Mouse (Mus musculus): ENCODE measurements around the gene Ddx24. TPM values are rescaled to one million over a fixed set of nuclear protein-coding genes. Genes with fewer than 3 reads are reported as not detected.

Ddx24 gene
- polyA plus RNA-seq, 1 experiment = 37.5 TPM

DNA sequence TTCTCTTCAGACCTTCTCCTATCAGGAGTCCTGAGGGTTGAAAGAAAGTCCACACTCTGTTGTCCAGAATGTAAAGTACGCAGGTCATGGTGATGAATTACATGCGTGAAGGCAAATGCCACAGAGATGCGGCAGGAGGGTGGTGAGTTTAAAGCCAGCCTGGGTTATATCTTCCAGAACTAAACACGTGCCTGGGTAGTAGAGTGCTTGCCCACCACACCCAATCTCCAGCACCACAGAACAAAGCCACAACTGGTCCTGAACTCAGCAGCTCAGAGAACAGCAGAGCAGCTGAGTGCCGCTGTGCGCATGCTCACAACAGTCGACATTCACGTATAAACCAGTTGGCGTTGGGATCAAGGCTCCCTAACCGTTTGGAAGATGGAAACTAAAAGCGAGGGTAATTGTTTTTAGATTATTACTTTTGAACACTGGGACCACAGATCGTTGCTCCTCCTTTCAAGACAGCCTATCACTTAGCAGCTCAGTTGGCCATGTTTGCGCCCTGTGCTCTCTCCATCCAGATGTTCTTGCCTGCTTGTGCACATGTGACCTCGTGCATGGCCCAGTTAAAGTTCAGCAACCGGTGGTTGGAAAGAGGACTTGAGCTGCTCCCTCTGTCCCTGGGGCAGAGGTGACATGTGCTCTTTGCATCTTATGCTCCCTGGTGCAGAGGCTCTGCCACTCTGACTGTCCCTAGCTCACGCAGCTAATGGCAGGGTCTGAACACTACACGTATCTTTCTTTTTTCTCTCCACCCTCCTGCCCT, 63.9 kb downstream of the Ddx24 start:
- 88% methylated on average over 17 of the region's 17 CpGs for WGBS
- Histone ChIP-seq H3K4me3 (ENCODE audit: insufficient read depth, low read depth, low read length) (no peak overlapping the region), H3K36me3 (ENCODE audit: control insufficient read depth, insufficient read depth, low read length) (no peaks in the 10 kb centered on the region), H3K4me1 (ENCODE audit: control insufficient read depth, insufficient read depth, low read length) (no peaks in the 10 kb centered on the region), H3K27ac (ENCODE audit: insufficient read depth, low read depth, low read length) (no peak overlapping the region), H3K27me3 (replicated peaks; ENCODE audit: control insufficient read depth, insufficient read depth, low read length) (no peaks in the 10 kb centered on the region)
- no peak for DNase-seq
- TF ChIP-seq CTCF (conservative IDR thresholded peaks at IDR 0.05; ENCODE audit: insufficient read depth, insufficient read length, low read depth, low read length) (no peak), POLR2A (IDR thresholded peaks at IDR 0.05; ENCODE audit: low read depth, low read length) (no peak)

DNA sequence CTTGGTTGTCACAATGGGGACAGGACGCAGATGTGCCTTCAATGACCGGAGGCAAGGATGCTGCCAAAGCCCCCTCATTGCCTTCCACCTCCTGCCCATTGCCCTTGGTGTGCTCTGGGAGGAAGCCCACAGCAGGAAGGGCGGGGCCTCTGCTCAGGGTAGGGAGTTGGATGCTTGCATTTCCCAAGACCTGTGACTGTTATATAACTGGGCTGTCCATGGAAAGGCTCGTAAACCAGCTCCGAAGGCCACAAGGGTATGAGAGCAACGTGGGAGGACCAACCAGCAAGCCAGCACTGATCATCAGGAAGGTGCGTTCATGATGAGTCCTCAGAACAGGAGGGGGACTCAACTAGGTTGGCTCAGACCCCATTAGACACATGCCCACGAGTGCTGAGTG, 64.8 kb downstream of the Ddx24 start:
- 76% methylated on average over 8 of the region's 8 CpGs for WGBS
- no peak overlapping the region for H3K4me3 ChIP-seq (ENCODE audit: insufficient read depth, low read depth, low read length)
- TF ChIP-seq POLR2A (IDR thresholded peaks at IDR 0.05; ENCODE audit: low read depth, low read length) (no peak), CTCF (conservative IDR thresholded peaks at IDR 0.05; ENCODE audit: insufficient read depth, insufficient read length, low read depth, low read length) (no peak)
- no peaks in the 10 kb centered on the region for H3K36me3 ChIP-seq (ENCODE audit: control insufficient read depth, insufficient read depth, low read length)
- no peaks in the 10 kb centered on the region for H3K27me3 ChIP-seq (replicated peaks; ENCODE audit: control insufficient read depth, insufficient read depth, low read length)
- DNase-seq = no peak
- H3K27ac ChIP-seq (ENCODE audit: insufficient read depth, low read depth, low read length) = no peak overlapping the region
- H3K4me1 ChIP-seq (ENCODE audit: control insufficient read depth, insufficient read depth, low read length) = no peaks in the 10 kb centered on the region

DNA sequence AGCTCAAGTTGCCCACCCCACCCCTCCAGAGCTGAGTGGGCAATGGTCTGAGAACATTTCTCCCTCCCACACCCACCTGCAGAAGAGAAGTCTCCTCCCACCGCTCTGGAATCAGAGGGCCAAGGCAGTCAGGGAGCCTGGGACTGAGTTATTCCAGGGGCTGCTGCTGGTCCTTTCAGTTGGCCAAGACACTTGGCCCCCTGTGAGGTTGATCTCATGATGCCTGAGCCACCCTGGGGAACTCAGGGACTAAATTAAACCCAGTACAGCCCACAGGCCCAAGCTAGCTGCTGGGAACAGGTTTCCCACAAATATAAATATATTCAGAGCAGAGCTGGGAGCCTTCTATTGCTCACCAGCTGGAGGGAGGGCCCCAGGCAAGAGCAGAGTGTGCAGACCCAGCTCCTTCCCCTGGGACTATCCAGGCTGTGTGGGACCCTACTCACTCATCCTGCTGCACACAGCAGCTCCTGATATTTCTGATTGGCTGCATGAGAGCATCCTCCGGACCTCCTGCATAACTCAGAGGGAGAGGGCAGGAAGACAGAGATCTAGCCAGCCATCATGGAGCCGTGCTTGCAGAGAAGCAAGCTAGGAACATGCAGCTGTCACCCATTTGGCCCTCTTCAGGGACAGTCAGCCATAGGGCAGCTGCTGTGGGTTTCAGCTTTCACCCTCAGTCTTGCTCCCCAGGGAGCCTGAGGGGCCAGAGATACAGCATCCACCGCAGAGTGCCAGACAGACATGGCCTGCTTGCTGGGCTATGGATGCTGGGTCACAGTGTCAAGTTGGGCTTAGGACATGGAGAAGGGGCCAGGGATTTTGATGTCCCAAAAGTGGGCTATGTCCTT, 66.5 kb downstream of the Ddx24 start:
- no peaks in the 10 kb centered on the region for H3K27me3 ChIP-seq (replicated peaks; ENCODE audit: control insufficient read depth, insufficient read depth, low read length)
- 44% methylated on average over 4 of the region's 4 CpGs for WGBS
- no peak overlapping the region for H3K4me3 ChIP-seq (ENCODE audit: insufficient read depth, low read depth, low read length)
- no peak for TF ChIP-seq CTCF (conservative IDR thresholded peaks at IDR 0.05; ENCODE audit: insufficient read depth, insufficient read length, low read depth, low read length)
- TF ChIP-seq POLR2A (IDR thresholded peaks at IDR 0.05; ENCODE audit: low read depth, low read length) = no peak
- no peaks in the 10 kb centered on the region for H3K4me1 ChIP-seq (ENCODE audit: control insufficient read depth, insufficient read depth, low read length)
- H3K27ac ChIP-seq (ENCODE audit: insufficient read depth, low read depth, low read length) = no peak overlapping the region
- DNase-seq = no peak
- H3K36me3 ChIP-seq (ENCODE audit: control insufficient read depth, insufficient read depth, low read length) = no peaks in the 10 kb centered on the region

DNA sequence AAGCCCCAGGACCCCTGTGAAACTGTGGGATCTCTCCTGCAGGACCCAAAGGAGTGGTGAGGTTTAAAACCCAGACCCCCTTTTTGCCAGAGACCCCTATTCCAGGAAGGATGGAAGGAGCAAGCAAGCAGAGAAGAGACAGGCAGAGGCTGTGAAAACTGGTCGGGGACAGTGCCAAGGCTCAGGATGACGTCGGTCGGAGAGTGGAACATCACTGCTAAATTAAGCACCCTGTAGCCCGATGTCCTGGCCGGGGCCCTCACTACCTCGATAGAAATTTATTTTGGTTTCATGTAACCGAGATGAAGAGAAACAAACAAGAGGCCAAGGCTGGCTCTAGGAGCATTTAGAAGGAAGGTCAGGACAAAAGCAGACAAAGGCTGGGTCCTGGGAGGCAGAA, 67.4 kb downstream of the Ddx24 start:
- WGBS = 71% methylated on average over 8 of the region's 8 CpGs
- no peak for TF ChIP-seq POLR2A (IDR thresholded peaks at IDR 0.05; ENCODE audit: low read depth, low read length)
- no peak for TF ChIP-seq CTCF (conservative IDR thresholded peaks at IDR 0.05; ENCODE audit: insufficient read depth, insufficient read length, low read depth, low read length)
- H3K4me3 ChIP-seq (ENCODE audit: insufficient read depth, low read depth, low read length) = no peak overlapping the region
- no peaks in the 10 kb centered on the region for H3K4me1 ChIP-seq (ENCODE audit: control insufficient read depth, insufficient read depth, low read length)
- H3K27ac ChIP-seq (ENCODE audit: insufficient read depth, low read depth, low read length) = no peak overlapping the region
- H3K27me3 ChIP-seq (replicated peaks; ENCODE audit: control insufficient read depth, insufficient read depth, low read length) = no peaks in the 10 kb centered on the region
- H3K36me3 ChIP-seq (ENCODE audit: control insufficient read depth, insufficient read depth, low read length) = no peaks in the 10 kb centered on the region
- DNase-seq = no peak

Other genes with a start within 250 kb of the Ddx24 start
- 6.5 and 6.6 TPM in 2 replicates for gene Prima1, start 183.7 kb downstream of the Ddx24 start, polyA plus RNA-seq (2012; rRNA removed)
- 0.05 and 0.08 TPM in 2 replicates for gene Fam181a, start 114.9 kb downstream of the Ddx24 start, polyA plus RNA-seq (2012; rRNA removed)
- 6.7 and 10.7 TPM in 2 replicates for gene Asb2, start 69.8 kb downstream of the Ddx24 start, polyA plus RNA-seq (2012; rRNA removed)
- 3.9 and 4.0 TPM in 2 replicates for gene Otub2, start 37.1 kb downstream of the Ddx24 start, polyA plus RNA-seq (2012; rRNA removed)
- gene 9330161L09Rik, start 18.0 kb downstream of the Ddx24 start, polyA plus RNA-seq (2012; rRNA removed) = 0.81 and 0.88 TPM in 2 replicates
- gene Ifi27, start 8.4 kb upstream of the Ddx24 start, polyA plus RNA-seq (2012; rRNA removed) = 320 and 355 TPM in 2 replicates
- gene Ifi27l2a, start 17.9 kb upstream of the Ddx24 start, polyA plus RNA-seq (2012; rRNA removed) = 427 and 428 TPM in 2 replicates
- 0.08 and 0.19 TPM in 2 replicates for gene Ifi27l2b, start 31.4 kb upstream of the Ddx24 start, polyA plus RNA-seq (2012; rRNA removed)
- 0.99 and 1.0 TPM in 2 replicates for gene Ppp4r4, start 106.5 kb upstream of the Ddx24 start, polyA plus RNA-seq (2012; rRNA removed)
- 1.5 TPM in 2 replicates for gene Serpina10, start 205.6 kb upstream of the Ddx24 start, polyA plus RNA-seq (2012; rRNA removed)
- gene Serpina6, start 231.4 kb upstream of the Ddx24 start, polyA plus RNA-seq (2012; rRNA removed) = 0.58 and 0.81 TPM in 2 replicates

Measured in kidney, adult 2 months (tissue).